Mouse (Mus musculus): ENCODE results near the gene Milr1.

GRCm38 (mm10) chr11:106787131-106788025, 36.4 kb downstream of the Milr1 start:
- TF ChIP-seq CTCF (conservative IDR thresholded peaks at IDR 0.05; ENCODE audit: low read length) (no peak), POU5F1 (IDR thresholded peaks at IDR 0.05; ENCODE audit: borderline replicate concordance, low read length) (no peak)
